Mouse (Mus musculus) myocyte (in vitro differentiated cells): ENCODE measurements around the gene Sgta. TPM values are rescaled to one million over a fixed set of nuclear protein-coding genes. Genes with fewer than 3 reads are reported as not detected.
"Not testable (repeated sequence)": the region's sequence is repeated elsewhere in the genome, so short reads cannot be mapped to it uniquely, and the experiment has no call there.

Experiments used
- H3K27me3 ChIP-seq: one replicate; pipeline ENCODE4 v1.6.1; 2011; ENCODE audit not compliant: control insufficient read depth, insufficient read depth, insufficient read length
- H3K36me3 ChIP-seq: one replicate; pipeline ENCODE4 v1.6.1; 2011; ENCODE audit not compliant: control insufficient read depth, insufficient read depth
- H3K4me2 ChIP-seq: one replicate; pipeline ENCODE4 v1.6.1; 2011; ENCODE audit warnings: low read depth, control low read depth
- H3K4me3 ChIP-seq: one replicate; pipeline ENCODE4 v1.5.1; 2011; ENCODE audit warnings: mild to moderate bottlenecking, control low read depth, moderate library complexity
- H3K79me2 ChIP-seq: one replicate; pipeline ENCODE4 v1.6.1; 2011; ENCODE audit not compliant: control insufficient read depth, insufficient read depth
- H3ac ChIP-seq: one replicate; pipeline ENCODE4 v1.6.1; 2011; ENCODE audit not compliant: control insufficient read depth, insufficient read length
- CEBPB ChIP-seq: IDR thresholded peaks from 2 replicates; pipeline ENCODE4 v1.6.1; 2011; ENCODE audit warnings: mild to moderate bottlenecking, moderate library complexity; ENCODE audit not compliant: poor library complexity, insufficient read depth, severe bottlenecking
- E2F4 ChIP-seq: IDR thresholded peaks from one replicate; pipeline ENCODE4 v1.6.1; 2011; ENCODE audit warnings: mild to moderate bottlenecking, control low read depth, moderate library complexity; ENCODE audit not compliant: insufficient read depth
- MAX ChIP-seq: IDR thresholded peaks from one replicate; pipeline ENCODE4 v1.6.1; 2011; ENCODE audit warnings: low read depth, mild to moderate bottlenecking, control low read depth
- MYOD1 ChIP-seq, 3 experiments: IDR thresholded peaks; one replicate each; pipeline ENCODE4 v1.6.1; 2011; ENCODE audit warnings: control low read depth in 2 of 3, low read depth in 2 of 3, mild to moderate bottlenecking in 2 of 3, moderate library complexity in 1 of 3; ENCODE audit not compliant: insufficient read length in 2 of 3, control insufficient read depth in 1 of 3
- MYOG ChIP-seq, 3 experiments: IDR thresholded peaks; one replicate each; pipeline ENCODE4 v1.6.1; 2011; ENCODE audit warnings: control low read depth in 2 of 3, low read depth in 2 of 3, mild to moderate bottlenecking in 2 of 3; ENCODE audit not compliant: insufficient read length in 2 of 3, control insufficient read depth in 1 of 3, insufficient read depth in 1 of 3
- POLR2A ChIP-seq: IDR thresholded peaks from one replicate; pipeline ENCODE4 v1.6.1; 2011; ENCODE audit warnings: low read depth, mild to moderate bottlenecking, control low read depth, moderate library complexity; ENCODE audit not compliant: insufficient read length
- POLR2AphosphoS2 ChIP-seq: IDR thresholded peaks from one replicate; pipeline ENCODE4 v1.6.1; 2011; ENCODE audit warnings: low read depth, control low read depth; ENCODE audit not compliant: insufficient read length
- REST ChIP-seq: IDR thresholded peaks from one replicate; pipeline ENCODE4 v1.6.1; 2011; ENCODE audit warnings: mild to moderate bottlenecking, control low read depth, moderate library complexity; ENCODE audit not compliant: insufficient read depth, insufficient read length
- SRF ChIP-seq: IDR thresholded peaks from one replicate; pipeline ENCODE4 v1.6.1; 2011; ENCODE audit warnings: low read depth; ENCODE audit not compliant: control insufficient read depth, insufficient read length
- TCF12 ChIP-seq: IDR thresholded peaks from one replicate; pipeline ENCODE4 v1.6.1; 2011; ENCODE audit warnings: mild to moderate bottlenecking, control low read depth; ENCODE audit not compliant: poor library complexity, insufficient read depth, severe bottlenecking
- TCF3 ChIP-seq: IDR thresholded peaks from one replicate; pipeline ENCODE4 v1.6.1; 2011; ENCODE audit warnings: low read depth, control low read depth; ENCODE audit not compliant: insufficient read length
- USF1 ChIP-seq: IDR thresholded peaks from one replicate; pipeline ENCODE4 v1.6.1; 2011; ENCODE audit warnings: low read depth, mild to moderate bottlenecking, control low read depth, moderate library complexity
- polyA plus RNA-seq: library from polyadenylated mRNA; unstranded; fragments of >200 nt; fragmentation: generic; extraction: Trizol; gene quantifications from one replicate; pipeline ENCODE4 v1.2.1, GENCODE M21; 2012; ENCODE audit warnings: missing spikeins

Gene Sgta
- polyA plus RNA-seq, 1 experiment = 192 TPM

DNA sequence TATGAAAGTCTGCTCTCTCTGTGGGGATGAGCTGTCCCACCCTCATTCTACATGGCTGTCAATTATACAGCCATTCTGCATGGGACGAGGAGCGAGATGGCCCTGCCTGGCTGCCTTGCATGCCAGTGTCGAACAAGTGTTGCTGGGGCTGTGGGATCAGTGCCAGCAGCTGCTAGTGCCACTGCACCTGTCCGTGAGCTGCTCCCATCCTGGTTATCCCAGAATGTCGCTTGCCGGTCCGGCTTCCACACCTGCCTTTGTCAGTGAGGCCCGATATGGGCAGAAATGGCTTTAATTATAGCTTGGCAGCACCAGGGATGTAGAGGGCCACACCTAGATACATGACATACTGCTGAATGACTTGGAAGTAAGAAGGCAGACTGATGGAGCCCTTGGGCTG, 12.3 kb upstream of the Sgta start:
- H3K4me2 ChIP-seq = peak overlapping the region; percentile 96
- peaks cover 4% of the 10 kb centered on the region for H3K36me3 ChIP-seq
- H3ac ChIP-seq = no peak overlapping the region
- H3K27me3 ChIP-seq = peaks cover 5% of the 10 kb centered on the region
- TF ChIP-seq MYOD1 (IDR thresholded peaks at IDR 0.05; ENCODE audit: control insufficient read depth in 1 of 3, insufficient read length in 2 of 3, low read depth in 2 of 3) = peak; percentile 88 to 99 (median 94)
- TF ChIP-seq TCF12 = peak; percentile 72
- TF ChIP-seq MYOG (IDR thresholded peaks at IDR 0.05; ENCODE audit: control insufficient read depth in 1 of 3, insufficient read depth in 1 of 3, insufficient read length in 2 of 3, low read depth in 2 of 3) = peak; percentile 76 to 100 (median 98)
- TF ChIP-seq REST = no peak
- peak; percentile 96 for TF ChIP-seq TCF3
- H3K4me3 ChIP-seq = no peak overlapping the region
- peaks cover 14% of the 10 kb centered on the region for H3K79me2 ChIP-seq

DNA sequence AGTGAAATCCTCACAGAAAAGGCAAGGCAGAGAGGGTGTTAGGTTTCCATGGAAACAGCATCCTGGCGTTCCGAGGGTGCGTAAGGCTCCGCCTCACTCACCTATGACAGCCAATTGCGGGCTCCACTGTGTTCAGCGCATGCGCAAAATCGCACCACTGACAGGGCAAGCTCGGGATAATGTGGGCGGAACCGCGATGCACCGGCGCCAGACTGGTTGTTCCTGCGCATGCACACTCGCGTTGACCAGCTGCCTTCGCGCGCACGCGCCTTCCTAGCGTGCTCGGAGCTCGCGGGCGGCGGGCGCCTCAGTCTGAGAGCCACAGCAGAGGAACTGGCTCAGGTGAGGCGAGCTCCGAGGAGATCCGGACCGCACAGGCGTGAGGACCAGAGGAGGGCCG, 9.9 kb upstream of the Sgta start, which contains the start of gene Thop1:
Gene Thop1 (plus strand): TSS at position 200 of the 400 bp plus-strand sequence.
- peaks cover 10% of the 10 kb centered on the region for H3K27me3 ChIP-seq
- TF ChIP-seq SRF = peak; percentile 47
- peak in 2 of 3 experiments; percentile 36 to 65 for TF ChIP-seq MYOD1 (IDR thresholded peaks at IDR 0.05; ENCODE audit: control insufficient read depth in 1 of 3, insufficient read length in 2 of 3, low read depth in 2 of 3)
- no peak for TF ChIP-seq TCF3
- peak; percentile 24 for TF ChIP-seq E2F4
- peak in 1 of 3 experiments; percentile 62 for TF ChIP-seq MYOG (IDR thresholded peaks at IDR 0.05; ENCODE audit: control insufficient read depth in 1 of 3, insufficient read depth in 1 of 3, insufficient read length in 2 of 3, low read depth in 2 of 3)
- TF ChIP-seq CEBPB = no peak
- no peak for TF ChIP-seq REST
- TF ChIP-seq POLR2A = peak; percentile 93
- peak; percentile 82 for TF ChIP-seq POLR2AphosphoS2
- TF ChIP-seq TCF12 = no peak
- no peak for TF ChIP-seq MAX
- no peak for TF ChIP-seq USF1
- H3ac ChIP-seq = peak within 1 kb of the TSS; percentile 9
- peak within 1 kb of the TSS; percentile 96 for H3K4me2 ChIP-seq
- H3K79me2 ChIP-seq = peaks cover 14% of the 10 kb centered on the region
- H3K36me3 ChIP-seq = peaks cover 4% of the 10 kb centered on the region
- peak within 1 kb of the TSS; percentile 30 for H3K4me3 ChIP-seq

DNA sequence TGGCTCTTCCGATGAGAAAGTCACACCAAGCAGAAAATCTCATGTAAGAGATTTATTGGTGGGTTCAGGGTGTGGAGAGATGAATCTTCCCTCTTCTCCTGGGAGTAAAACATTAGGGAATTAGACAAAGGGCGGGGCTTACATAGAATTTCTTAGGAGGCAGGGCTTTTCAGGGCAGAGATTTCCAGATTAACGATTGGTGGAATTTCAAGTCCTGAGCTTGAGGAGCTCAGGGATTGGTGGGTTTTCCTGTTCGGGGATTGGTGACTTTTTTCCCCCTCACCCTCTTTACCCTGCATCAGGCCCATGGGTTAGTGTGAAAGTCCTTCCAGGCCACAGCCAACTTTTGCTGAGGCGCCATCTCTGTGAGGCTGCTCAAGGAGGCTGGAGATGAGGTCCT, 8.7 kb upstream of the Sgta start:
- H3K79me2 ChIP-seq = peaks cover 14% of the 10 kb centered on the region
- TF ChIP-seq USF1 (no peak), REST (no peak), MYOD1 (IDR thresholded peaks at IDR 0.05; ENCODE audit: control insufficient read depth in 1 of 3, insufficient read length in 2 of 3, low read depth in 2 of 3) (no peak), CEBPB (no peak), TCF12 (no peak), MAX (no peak), E2F4 (no peak), SRF (no peak), MYOG (IDR thresholded peaks at IDR 0.05; ENCODE audit: control insufficient read depth in 1 of 3, insufficient read depth in 1 of 3, insufficient read length in 2 of 3, low read depth in 2 of 3) (no peak), TCF3 (no peak), POLR2A (no peak), POLR2AphosphoS2 (no peak)
- no peak overlapping the region for H3K4me3 ChIP-seq
- peaks cover 10% of the 10 kb centered on the region for H3K27me3 ChIP-seq
- peaks cover 2% of the 10 kb centered on the region for H3K36me3 ChIP-seq
- no peak overlapping the region for H3K4me2 ChIP-seq
- H3ac ChIP-seq = no peak overlapping the region

GRCm38 (mm10) chr10:81064519-81064918, 4.5 kb upstream of the Sgta start:
- H3K27me3 ChIP-seq, H3K36me3 ChIP-seq, H3K4me2 ChIP-seq, H3ac ChIP-seq, H3K4me3 ChIP-seq, H3K79me2 ChIP-seq: not testable (repeated sequence)

DNA sequence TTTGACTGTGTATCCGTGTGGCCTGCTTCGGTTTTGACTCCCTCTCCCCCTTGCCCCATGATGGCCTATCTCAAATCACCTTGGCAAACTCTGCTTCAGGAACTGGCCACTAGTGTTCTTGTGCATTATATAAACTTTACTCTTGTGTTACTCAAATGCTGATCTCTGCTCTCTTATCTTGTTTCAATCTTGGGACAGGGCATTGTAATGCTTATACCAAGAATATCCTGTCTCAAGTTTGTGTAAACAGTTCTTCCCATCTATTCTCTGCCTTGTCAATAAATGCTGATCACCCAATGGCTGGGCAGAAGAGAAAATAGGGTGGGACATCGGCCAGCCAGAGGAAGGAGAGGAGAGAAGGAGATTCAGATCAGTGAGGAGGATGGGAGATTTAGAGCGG, 2.7 kb upstream of the Sgta start:
- Histone ChIP-seq H3K4me3 (no peak overlapping the region), H3ac (no peak overlapping the region), H3K36me3 (no peaks in the 10 kb centered on the region), H3K79me2 (peaks cover 23% of the 10 kb centered on the region), H3K4me2 (no peak overlapping the region), H3K27me3 (peaks cover 9% of the 10 kb centered on the region)
- TF ChIP-seq POLR2A (no peak), MAX (no peak)
